Mouse (Mus musculus) embryonic facial prominence, embryonic 12.5 days (tissue): ENCODE measurements around the gene Clmp. TPM values are rescaled to one million over a fixed set of nuclear protein-coding genes. Genes with fewer than 3 reads are reported as not detected.
"Not testable (repeated sequence)": the region's sequence is repeated elsewhere in the genome, so short reads cannot be mapped to it uniquely, and the experiment has no call there.

Experiments
- ATAC-seq: fragments of 200-750 bp; cut with Nextera tagmentation; 2 replicates; pipeline ENCODE4 v1.8.0; 2017; ENCODE audit not compliant: insufficient number of reproducible peaks, insufficient read depth, low FRiP score, low TSS enrichment
- H3K27ac ChIP-seq: fragments of 300-500 bp; sonication (generic); 2 replicates; pipeline ENCODE4 v1.5.1; 2016; ENCODE audit warnings: mild to moderate bottlenecking
- H3K27me3 ChIP-seq: fragments of 300-500 bp; sonication (generic); 2 replicates; pipeline ENCODE4 v1.6.1; 2016; ENCODE audit warnings: mild to moderate bottlenecking, moderate library complexity
- H3K36me3 ChIP-seq: fragments of 300-500 bp; sonication (generic); 2 replicates; pipeline ENCODE4 v1.6.1; 2016; ENCODE audit warnings: mild to moderate bottlenecking
- H3K4me1 ChIP-seq: fragments of 300-500 bp; sonication (generic); 2 replicates; pipeline ENCODE4 v1.6.1; 2016
- H3K4me2 ChIP-seq: fragments of 300-500 bp; sonication (generic); replicated peaks from 2 replicates; pipeline ENCODE4 v1.6.1; 2016; ENCODE audit warnings: mild to moderate bottlenecking, moderate library complexity
- H3K4me3 ChIP-seq: fragments of 300-500 bp; sonication (generic); 2 replicates; pipeline ENCODE4 v1.5.1; 2016; ENCODE audit warnings: mild to moderate bottlenecking
- H3K9ac ChIP-seq: fragments of 300-500 bp; sonication (generic); 2 replicates; pipeline ENCODE4 v1.6.1; 2016; ENCODE audit warnings: mild to moderate bottlenecking, moderate library complexity
- H3K9me3 ChIP-seq: fragments of 300-500 bp; sonication (generic); 2 replicates; pipeline ENCODE4 v1.6.1; 2016; ENCODE audit warnings: mild to moderate bottlenecking, moderate library complexity
- WGBS: fragments of 180-500 bp; shearing (Covaris S2); methylation state at CpG from one replicate; pipeline ENCODE4 v1.1.7; 2016; 5-methylcytosine and 5-hydroxymethylcytosine counted together
- polyA plus RNA-seq: library from polyadenylated mRNA; unstranded; fragments of >200 nt; fragmentation: Nextera tagmentation; extraction: Ambion mirVana; gene quantifications from 2 replicates; pipeline ENCODE4 v1.2.1, GENCODE M21; 2016

Clmp gene
- polyA plus RNA-seq, 1 experiment from 2014 or later: 75.9 TPM

DNA sequence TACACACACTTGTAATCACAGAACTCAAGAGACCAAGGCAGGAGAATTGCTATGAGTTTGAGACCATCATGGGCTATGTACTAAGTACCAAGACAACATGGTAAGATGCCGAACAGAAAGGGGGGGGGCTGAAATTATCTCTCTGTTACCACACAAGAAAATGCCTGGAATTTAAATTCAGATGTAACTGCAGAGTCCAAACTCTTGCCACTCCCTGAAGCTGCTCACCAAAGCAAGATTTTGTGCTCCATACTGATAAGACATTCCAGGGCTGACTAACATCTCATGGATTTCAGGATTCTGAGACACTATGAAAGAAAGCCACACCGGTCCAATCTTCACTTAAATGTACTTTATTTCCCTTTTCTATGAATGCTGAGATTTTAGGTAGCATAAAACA, 109.8 kb downstream of the Clmp start:
- WGBS: 77% methylated on average over 2 of the region's 2 CpGs
- Histone ChIP-seq H3K27ac (no peak overlapping the region), H3K36me3 (no peaks in the 10 kb centered on the region), H3K4me3 (no peak overlapping the region), H3K4me2 (no peak overlapping the region), H3K4me1 (peaks cover 7% of the 10 kb centered on the region; the same call in 1 of the 2 replicates), H3K27me3 (no peaks in the 10 kb centered on the region), H3K9me3 (no peaks in the 10 kb centered on the region), H3K9ac (no peak overlapping the region)
- ATAC-seq: no peak

DNA sequence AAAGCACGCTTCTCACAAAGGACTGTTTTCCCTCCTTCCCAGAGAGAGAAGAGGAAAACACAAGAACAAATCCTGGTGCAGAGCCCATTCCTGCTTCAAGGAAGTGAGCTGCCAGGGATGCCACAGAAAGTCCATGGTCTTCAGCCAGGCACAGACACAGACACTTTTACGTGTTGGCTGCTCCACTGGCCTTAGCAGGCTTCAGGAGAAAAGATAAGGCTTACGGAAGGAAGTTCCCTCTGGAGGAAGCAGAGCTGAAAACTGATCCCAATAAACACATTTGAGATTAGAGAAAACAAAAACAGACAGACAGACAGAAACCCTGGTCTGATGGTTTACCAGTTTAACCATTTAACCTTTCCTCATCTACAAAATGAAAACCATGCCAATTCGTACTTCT, 110.3 kb downstream of the Clmp start:
- H3K36me3 ChIP-seq: no peaks in the 10 kb centered on the region
- no peak for ATAC-seq
- H3K9ac ChIP-seq: no peak overlapping the region; the same call in 1 of the 2 replicates
- no peaks in the 10 kb centered on the region for H3K27me3 ChIP-seq
- H3K27ac ChIP-seq: no peak overlapping the region
- peaks cover 7% of the 10 kb centered on the region; the same call in 1 of the 2 replicates for H3K4me1 ChIP-seq
- no peak overlapping the region for H3K4me2 ChIP-seq
- no peak overlapping the region for H3K4me3 ChIP-seq
- WGBS: 54% methylated on average over 4 of the region's 4 CpGs
- no peaks in the 10 kb centered on the region for H3K9me3 ChIP-seq

DNA sequence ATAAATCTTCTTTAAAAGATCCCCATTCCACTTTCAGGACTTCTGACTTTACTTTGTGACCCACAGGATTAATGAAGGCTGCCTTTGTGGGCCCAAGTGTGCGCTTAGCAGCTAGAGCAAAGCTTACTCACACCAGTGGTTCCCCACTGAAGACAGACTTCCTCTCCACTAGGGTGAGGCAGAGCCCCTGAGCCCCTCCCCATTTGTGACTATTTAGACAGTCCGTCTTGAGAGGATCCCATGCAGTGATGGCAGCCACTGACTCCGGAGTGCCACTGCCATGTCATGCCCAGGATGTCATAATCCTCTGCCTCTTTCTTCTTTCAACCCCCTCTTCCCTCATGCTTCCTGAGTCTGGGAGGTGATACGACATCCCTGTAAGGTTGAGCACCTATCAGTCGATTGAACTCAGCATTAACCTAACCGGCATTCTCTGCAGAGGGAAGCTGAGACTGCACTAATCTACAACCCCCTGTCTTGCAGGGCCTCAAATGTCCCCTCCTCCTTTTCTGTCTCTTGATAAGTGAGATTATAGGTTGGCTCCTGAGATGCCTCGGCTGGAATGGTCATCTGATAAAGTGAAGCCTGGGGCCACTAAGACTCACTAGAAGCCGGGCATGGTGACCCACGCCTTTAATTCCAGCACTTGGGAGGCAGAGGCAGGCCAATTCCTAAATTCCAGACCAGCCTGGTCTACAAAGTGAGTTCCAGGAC, 112.6 kb downstream of the Clmp start:
- Histone ChIP-seq H3K4me3 (no peak overlapping the region), H3K27ac (no peak overlapping the region), H3K9me3 (no peaks in the 10 kb centered on the region), H3K4me1 (peaks cover 8% of the 10 kb centered on the region; the same call in 1 of the 2 replicates), H3K27me3 (no peaks in the 10 kb centered on the region), H3K36me3 (peaks cover 1% of the 10 kb centered on the region; the same call in 1 of the 2 replicates), H3K4me2 (no peak overlapping the region), H3K9ac (no peak overlapping the region)
- ATAC-seq: no peak
- 74% methylated on average over 9 of the region's 9 CpGs for WGBS

DNA sequence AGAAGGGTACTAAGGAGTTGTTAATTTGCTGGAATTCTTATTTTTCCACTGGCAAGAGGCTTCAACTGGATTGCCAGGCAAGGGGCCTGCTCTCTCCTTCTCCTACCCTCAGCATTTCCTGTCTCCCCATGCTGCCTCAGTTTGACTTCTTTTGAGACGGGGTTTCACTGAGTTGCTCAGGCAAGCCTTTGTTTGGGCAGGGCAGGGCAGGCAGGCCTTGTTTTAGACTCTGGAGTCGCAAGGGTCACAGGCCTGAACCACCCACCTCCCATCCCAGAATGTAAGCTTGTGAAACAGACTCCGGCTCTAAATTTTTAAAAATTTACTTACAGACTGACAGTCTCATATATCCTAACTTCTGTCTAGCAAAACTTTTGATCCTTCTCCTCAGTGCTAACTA, 113.3 kb downstream of the Clmp start:
- peak overlapping the region; percentile 95 for H3K27ac ChIP-seq
- WGBS: 37% methylated on average over 3 of the region's 3 CpGs
- ATAC-seq: no peak
- no peaks in the 10 kb centered on the region for H3K27me3 ChIP-seq
- H3K4me1 ChIP-seq: peaks cover 15% of the 10 kb centered on the region; the same call in 1 of the 2 replicates
- no peaks in the 10 kb centered on the region for H3K9me3 ChIP-seq
- H3K9ac ChIP-seq: peak overlapping the region; percentile 15; the same call in 1 of the 2 replicates
- H3K4me2 ChIP-seq: no peak overlapping the region
- H3K36me3 ChIP-seq: peaks cover 7% of the 10 kb centered on the region; the same call in 1 of the 2 replicates
- no peak overlapping the region for H3K4me3 ChIP-seq

GRCm38 (mm10) chr9:40799837-40800501, 114.2 kb downstream of the Clmp start:
- peak; percentile 8; the same call in 1 of the 2 replicates for ATAC-seq
- Histone ChIP-seq H3K27me3 (no peaks in the 10 kb centered on the region), H3K9me3 (no peaks in the 10 kb centered on the region), H3K36me3 (peaks cover 8% of the 10 kb centered on the region), H3K4me2 (peak overlapping the region; percentile 66), H3K27ac (peak overlapping the region; percentile 95), H3K9ac (peak overlapping the region; percentile 79), H3K4me1 (peaks cover 20% of the 10 kb centered on the region), H3K4me3 (peak overlapping the region; percentile 86)
- 2% methylated on average over 30 of the region's 30 CpGs for WGBS

DNA sequence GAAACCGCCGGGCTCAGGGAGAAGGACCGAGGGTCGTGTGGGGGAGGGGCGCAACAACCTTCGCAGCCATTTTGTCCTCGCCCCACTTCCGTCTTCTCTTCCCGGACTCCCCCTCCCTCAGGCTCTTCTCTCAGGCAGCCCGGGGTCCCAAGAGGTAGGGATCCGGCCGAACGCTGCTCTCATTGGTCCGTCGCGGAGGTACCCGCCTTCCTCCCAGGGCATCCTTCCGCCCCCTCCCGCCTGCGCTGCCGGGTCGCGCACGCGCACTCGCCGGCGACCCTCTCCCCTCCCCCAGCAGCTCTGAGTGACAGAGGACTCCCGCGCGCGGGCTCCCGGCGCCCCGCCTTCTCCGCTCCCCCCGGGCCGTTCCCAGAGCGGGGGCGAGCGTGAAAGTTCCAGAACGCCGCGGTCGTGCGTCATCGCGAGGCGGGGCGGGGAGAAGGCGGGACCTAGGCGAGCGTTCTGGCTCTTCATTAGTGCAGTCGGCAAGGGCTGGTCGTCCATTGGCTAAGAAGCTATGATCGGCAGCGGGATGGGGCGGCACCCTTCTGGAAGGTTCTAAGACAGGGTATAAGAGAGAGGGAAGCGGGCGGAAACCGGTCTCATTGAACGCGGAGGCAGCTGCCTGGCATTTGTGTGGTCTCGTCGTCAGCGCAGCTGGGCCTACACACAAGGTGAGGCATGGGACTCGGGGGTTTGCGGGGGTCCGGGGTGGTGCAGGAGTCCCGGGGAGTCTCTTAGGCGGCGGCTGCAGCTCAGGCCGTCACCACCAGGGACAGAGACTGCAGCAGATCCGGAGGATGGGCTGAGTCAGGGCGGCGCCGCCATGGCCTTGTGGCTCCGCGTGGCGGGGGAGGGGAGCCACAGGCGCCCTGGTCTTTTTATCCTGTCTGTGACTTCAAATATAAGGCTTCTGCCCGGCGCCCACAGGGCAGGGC, 115.2 kb downstream of the Clmp start, which contains the start of gene Hspa8:
TSS of gene Hspa8 (plus strand) at position 310 of the 938 bp plus-strand sequence.
- under 1% methylated on average over 78 of the region's 83 CpGs for WGBS
- H3K27ac ChIP-seq: peak within 1 kb of the TSS; percentile 95
- peak within 1 kb of the TSS; percentile 86 for H3K4me3 ChIP-seq
- H3K36me3 ChIP-seq: peaks cover 17% of the 10 kb centered on the region
- H3K4me1 ChIP-seq: peaks cover 30% of the 10 kb centered on the region
- peak within 1 kb of the TSS; percentile 91 for H3K9ac ChIP-seq
- peak within 1 kb of the TSS; percentile 66 for H3K4me2 ChIP-seq
- H3K9me3 ChIP-seq: no peaks in the 10 kb centered on the region
- ATAC-seq: peak; percentile 97
- H3K27me3 ChIP-seq: no peaks in the 10 kb centered on the region

DNA sequence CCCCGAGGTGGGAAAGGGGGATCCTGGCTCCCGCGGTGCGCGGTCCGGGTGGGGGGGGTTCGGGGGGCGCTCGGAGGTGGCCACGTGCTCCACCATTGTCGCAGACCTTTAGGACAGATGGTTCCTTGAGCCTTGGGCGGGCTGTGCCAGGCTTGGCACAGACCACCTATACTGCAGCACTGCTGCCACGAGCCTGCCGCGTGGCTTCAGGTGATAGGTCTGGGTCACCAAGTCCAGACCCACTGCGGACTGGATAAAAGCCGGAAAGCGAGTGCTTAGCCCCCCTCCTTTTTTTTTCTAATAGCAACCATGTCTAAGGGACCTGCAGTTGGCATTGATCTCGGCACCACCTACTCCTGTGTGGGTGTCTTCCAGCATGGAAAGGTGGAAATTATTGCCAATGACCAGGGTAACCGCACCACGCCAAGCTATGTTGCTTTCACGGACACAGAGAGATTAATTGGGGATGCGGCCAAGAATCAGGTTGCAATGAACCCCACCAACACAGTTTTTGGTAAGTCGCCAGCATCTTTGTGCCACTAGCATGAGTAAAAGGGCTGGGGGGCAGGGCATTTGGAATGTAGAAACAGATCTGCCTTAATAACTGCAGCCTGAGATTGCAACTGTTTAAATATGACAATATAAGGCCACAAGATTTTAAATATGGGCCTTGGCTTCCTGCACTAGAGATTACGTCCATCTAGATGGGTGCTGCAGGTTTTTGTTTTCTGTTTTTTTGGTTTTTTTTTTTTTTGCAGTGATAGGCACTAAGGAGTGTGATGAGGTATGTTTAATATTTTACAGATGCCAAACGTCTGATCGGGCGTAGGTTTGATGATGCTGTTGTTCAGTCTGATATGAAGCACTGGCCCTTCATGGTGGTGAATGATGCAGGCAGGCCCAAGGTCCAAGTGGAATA, 116.1 kb downstream of the Clmp start:
- Histone ChIP-seq H3K9ac (peak overlapping the region; percentile 91), H3K4me1 (peaks cover 38% of the 10 kb centered on the region), H3K4me2 (peak overlapping the region; percentile 66), H3K36me3 (peaks cover 25% of the 10 kb centered on the region), H3K4me3 (peak overlapping the region; percentile 86), H3K27ac (peak overlapping the region; percentile 88)
- WGBS: under 1% methylated on average over 28 of the region's 28 CpGs
- not testable (repeated sequence) for H3K27me3 ChIP-seq, H3K9me3 ChIP-seq, ATAC-seq

GRCm38 (mm10) chr9:40802533-40802875, 116.7 kb downstream of the Clmp start:
- not testable (repeated sequence) for H3K9me3 ChIP-seq, H3K27ac ChIP-seq, ATAC-seq, H3K27me3 ChIP-seq
- Histone ChIP-seq H3K4me1 (peaks cover 45% of the 10 kb centered on the region), H3K4me3 (peak overlapping the region; percentile 86), H3K4me2 (peak overlapping the region; percentile 66), H3K36me3 (peaks cover 27% of the 10 kb centered on the region), H3K9ac (peak overlapping the region; percentile 91)
- 4% methylated on average over 8 of the region's 8 CpGs for WGBS

DNA sequence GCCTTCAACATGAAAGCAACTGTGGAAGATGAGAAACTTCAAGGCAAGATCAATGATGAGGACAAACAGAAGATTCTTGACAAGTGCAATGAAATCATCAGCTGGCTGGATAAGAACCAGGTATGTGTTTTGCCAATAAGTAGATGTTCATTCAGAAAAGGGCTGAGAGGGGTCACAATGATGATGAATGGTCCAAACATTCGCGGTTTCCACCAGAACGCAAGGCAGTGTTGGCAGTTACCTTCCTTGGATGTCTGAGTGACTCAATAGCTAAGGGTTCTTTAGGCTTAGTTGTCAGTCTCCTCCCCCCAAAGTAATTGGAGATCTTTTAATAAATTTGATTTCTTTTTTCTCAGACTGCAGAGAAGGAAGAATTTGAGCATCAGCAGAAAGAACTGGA, 118.8 kb downstream of the Clmp start:
- ATAC-seq, H3K9me3 ChIP-seq, H3K9ac ChIP-seq, H3K4me3 ChIP-seq, H3K27me3 ChIP-seq, H3K27ac ChIP-seq: not testable (repeated sequence)
- H3K4me2 ChIP-seq: 0 out of 2 replicates have a peak overlapping the region, but pooled peaks have one; percentile 48
- WGBS: 64% methylated on average over 3 of the region's 3 CpGs
- H3K4me1 ChIP-seq: peaks cover 45% of the 10 kb centered on the region
- peaks cover 31% of the 10 kb centered on the region for H3K36me3 ChIP-seq

- no peak overlapping the region for H3K9ac ChIP-seq
- H3K27ac ChIP-seq: 0 out of 2 replicates have a peak overlapping the region, but pooled peaks have one; percentile 25
- no peaks in the 10 kb centered on the region for H3K9me3 ChIP-seq
- peak overlapping the region; percentile 15 for H3K4me3 ChIP-seq
- 29% methylated on average over 2 of the region's 2 CpGs for WGBS
- no peak for ATAC-seq
- peak overlapping the region; percentile 19 for H3K4me2 ChIP-seq
- H3K4me1 ChIP-seq: peaks cover 45% of the 10 kb centered on the region
- H3K36me3 ChIP-seq: peaks cover 31% of the 10 kb centered on the region
- no peaks in the 10 kb centered on the region for H3K27me3 ChIP-seq
These were observed 119.5 kb downstream of the Clmp start for GRCm38 (mm10) chr9:40805263-40805662.
